Mouse (Mus musculus) gastrocnemius, postnatal 4 days (tissue): ENCODE results near the gene Marcks. TPM values are rescaled to one million over a fixed set of nuclear protein-coding genes. Genes with fewer than 3 reads are reported as not detected.
"Not testable (repeated sequence)": the region's sequence is repeated elsewhere in the genome, so short reads cannot be mapped to it uniquely, and the experiment has no call there.

Source experiments
- DNase-seq, 2 experiments: peaks; one replicate each; pipeline ENCODE4 v3.0.0; 2021 to 2022; ENCODE audit warnings: low spot score in 2 of 2, mixed read lengths in 2 of 2
- total RNA-seq, 2 experiments: library from RNA; stranded (reverse); gene quantifications; 2 replicates each; pipeline ENCODE4 v1.2.3; 2021

The Marcks gene
- total RNA-seq, 2 experiments from 2014 or later: 274 to 289 TPM

DNA sequence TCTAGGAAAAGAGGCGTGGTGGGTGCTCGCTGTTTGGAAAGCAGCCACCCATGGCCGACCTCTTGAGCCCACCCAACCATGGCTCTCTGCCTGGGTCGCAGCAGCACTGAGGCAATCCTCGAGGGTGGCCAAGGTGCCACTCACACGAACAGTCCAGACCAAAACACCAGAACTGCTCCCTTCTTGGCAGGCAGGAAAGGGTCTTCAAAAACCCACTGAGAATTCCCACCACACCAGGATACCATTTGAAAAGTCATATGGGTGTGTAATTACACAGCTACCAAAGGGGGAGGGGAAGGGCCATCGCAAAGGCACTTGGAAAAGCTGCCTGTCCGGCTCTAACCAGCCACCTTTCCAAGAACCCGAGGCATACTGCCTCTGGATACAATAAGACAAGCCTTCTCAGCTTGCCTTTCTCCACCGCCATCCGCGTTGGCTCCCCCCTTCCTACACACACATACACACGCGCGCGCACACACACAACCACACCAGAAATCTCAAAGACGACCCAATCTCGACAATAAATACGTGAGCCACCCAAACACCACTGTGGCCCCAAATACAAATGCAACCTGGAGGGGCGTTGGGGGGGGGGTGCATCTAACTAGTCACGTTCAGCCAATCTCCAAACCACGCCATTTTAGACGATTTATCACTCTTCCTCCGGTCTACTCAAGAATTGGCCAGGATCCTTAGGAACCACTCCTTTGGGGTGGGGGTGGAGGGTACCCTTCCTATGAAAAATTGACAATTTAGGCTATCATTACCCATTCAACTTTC is 999 bp downstream of the Marcks start:
- peak; percentile 29 to 70 for DNase-seq

DNA sequence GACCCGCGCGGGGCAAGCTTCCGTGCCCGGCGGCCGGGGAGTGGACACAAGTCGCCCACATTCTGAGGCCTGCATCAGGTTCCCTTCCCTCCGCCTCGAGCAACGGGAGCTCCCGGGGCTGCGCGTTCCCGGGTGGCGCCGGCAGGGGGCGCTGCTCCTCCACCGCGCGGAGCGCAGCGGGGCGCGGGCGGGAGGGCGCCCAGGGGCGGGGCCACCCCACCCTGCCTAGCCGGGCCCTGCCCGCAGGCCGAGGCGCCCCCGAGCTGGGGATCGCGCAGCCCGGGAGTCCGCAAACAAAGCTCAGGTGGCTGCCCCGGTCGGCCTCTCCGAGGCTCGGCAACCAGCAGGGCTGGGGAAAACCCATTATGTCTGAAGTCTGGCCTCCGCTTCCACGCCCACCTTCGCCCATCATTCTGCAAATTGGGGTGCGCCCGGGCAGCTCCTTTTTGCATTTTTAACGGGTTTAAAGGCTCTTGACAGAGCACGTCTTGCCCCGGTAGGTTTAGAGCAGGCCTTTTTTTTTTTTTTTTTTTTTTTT is 1.7 kb downstream of the Marcks start:
- peak; percentile 93 to 97 for DNase-seq

- DNase-seq: peak; percentile 42 to 58
Observed at GRCm38 (mm10) chr10:37135951-37136751, 2.6 kb downstream of the Marcks start.

- no peak for DNase-seq
Observed at GRCm38 (mm10) chr10:37133876-37134708, 4.6 kb downstream of the Marcks start.

- DNase-seq: no peak
Observed at GRCm38 (mm10) chr10:37132671-37133070, 6.0 kb downstream of the Marcks start.

DNA sequence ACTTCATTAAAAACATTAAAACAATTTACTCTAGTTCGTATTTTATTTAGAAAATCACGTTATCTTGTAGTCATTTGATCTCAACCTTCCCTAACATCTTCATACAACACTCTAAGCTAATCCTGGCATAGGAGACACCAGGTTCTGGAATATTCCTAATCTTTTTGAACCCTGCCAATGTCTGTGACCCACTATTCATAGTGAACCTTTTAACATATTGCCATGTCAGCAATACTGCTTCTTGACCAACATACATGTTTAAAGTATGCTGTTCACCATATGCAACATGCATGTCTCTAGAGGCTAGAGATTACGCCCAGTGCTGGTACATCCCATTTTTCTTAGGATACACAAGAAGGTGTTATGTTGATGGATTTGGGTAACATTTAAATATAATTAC is 9.1 kb downstream of the Marcks start:
- DNase-seq: no peak

DNA sequence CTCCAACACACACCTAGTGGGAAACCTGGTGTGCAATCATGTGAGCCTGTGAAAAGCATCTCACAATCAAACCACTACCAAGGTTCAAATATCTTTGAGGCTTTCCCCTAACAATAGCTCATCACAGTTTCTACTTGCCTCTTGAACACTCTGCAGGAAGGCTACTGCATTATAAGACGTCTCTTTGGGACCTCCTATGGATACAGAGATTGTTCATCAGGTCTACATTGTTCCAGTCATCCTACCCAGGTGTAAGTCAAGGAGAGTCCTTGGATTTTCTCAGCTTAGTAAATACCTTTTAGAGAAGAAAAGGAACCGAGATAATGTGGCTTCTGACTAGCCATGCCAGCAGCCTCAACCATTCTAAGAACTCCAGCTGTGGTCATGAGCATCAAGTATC is 23.4 kb downstream of the Marcks start:
- no peak for DNase-seq

GRCm38 (mm10) chr10:37112812-37113211 is 25.9 kb downstream of the Marcks start:
- DNase-seq: no peak

DNA sequence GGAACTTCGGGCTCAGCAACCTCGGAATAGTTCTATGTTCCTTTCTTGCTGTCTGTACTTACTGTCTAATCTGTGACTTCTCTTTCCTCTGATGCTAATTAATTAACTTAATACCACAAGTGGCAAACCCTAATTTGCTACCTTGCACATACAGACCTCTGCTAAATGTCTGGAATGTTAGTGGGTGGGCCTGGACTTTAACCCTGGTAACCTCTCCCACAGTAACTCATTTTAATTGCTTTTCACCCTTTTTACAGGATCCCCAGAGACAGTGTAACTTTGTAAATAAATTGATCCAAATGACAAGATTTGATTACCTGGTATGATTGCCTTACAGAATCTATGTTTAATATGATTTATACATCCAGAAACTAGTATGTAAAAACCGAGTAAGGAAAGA is 26.4 kb downstream of the Marcks start:
- DNase-seq: no peak

- no peak for DNase-seq
Observed at GRCm38 (mm10) chr10:37111432-37111831, 27.3 kb downstream of the Marcks start.

DNA sequence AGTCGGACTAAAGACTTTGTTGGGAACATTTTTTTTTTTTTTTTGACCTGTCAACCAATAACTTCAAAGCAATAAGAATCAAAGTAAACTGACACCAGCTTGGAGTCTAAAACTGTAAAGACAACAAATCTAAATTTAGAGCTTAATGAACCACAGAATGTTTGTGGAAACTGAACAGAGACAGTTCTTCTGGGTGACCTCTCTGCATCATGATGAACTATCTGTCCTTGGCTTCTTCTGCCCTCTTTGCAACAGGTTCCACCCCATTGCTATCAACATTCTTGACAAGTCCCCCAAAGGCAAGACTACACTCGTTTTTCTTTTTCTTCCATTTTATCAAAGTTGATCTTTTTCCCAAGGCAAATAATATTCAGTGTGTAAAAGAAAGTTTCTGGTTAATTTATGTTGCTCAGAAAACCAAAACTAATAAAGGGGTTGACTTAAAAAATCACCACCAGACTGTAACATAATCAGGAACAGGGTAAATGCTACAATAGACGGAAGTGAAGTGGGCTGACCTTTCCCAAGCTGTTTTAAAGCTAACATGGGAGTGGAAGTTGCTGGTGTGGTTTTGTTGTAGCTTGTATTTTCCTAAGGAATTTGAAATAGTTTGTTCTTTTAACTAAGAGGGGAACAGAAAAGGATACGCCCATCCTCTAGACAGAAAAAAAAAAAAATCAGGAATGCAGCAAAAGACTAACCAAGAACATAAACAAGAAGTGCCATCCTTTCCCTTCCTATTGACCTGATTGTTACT is 31.7 kb downstream of the Marcks start:
- DNase-seq: no peak

- no peak for DNase-seq
Observed at GRCm38 (mm10) chr10:37106303-37106702, 32.4 kb downstream of the Marcks start.

DNA sequence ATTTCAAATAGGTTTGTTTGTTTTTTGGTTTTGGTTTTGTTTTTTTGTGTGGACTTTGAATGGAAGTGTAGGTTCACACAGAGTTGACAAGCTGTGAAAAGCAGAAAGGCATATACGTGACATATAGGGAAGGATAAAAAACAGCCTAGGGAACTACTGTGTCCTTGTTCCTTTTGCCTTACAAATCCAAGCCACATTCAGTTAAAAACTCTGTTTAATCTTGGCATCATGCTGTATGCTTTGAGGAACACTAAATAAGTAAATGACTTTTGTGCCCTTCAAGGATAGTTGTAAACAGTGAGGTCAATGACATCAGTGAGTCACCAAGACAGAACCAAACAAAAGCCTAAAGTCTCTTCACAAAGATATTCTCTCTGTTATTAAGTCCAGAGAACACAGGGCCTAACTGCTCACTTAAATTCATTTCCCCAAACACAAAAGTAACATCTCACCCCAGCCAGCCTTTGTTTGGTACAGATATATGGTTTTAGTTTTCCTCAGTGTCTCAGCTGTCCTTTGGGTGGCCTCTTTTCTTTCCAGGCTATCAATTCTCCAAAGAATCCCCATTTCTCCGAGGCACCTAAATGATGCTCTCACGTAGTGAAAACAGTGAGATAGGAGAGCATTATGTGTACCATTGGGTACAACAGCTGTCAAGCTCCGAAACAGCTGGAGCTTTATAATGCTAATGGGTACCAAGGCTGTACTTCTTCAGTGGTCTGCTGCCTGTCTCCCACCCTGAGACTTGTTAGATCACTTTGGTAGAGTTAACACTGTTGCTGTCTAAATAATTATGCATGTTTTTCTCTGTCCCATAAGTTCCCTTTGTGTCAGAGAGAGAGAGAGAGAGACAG is 36.3 kb downstream of the Marcks start:
- no peak for DNase-seq

GRCm38 (mm10) chr10:37101733-37102132 is 37.0 kb downstream of the Marcks start:
- DNase-seq: no peak

GRCm38 (mm10) chr10:37096529-37096928 is 42.2 kb downstream of the Marcks start:
- no peak for DNase-seq

- DNase-seq: no peak
Observed at GRCm38 (mm10) chr10:37095803-37096202, 42.9 kb downstream of the Marcks start.

GRCm38 (mm10) chr10:37093306-37093705 is 45.4 kb downstream of the Marcks start:
- no peak for DNase-seq

DNA sequence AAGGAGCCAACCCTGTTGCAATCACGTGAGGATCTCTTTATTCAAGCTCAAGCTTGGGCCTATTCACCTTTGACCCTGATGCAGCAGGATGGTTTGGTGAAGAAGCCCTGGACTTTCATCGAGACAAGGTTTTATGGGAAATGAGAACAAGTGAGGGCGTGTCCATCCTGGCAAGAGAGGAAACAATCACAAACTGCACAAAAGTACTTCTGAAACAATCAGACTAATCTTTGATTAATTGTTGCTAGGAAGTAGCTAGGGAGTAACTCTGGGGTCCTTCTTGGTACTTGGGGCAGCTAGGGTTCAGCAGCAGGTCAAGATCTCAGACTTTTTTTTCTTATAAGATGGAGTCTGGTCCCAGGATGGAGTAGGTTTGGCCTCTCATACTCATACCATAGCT is 48.3 kb downstream of the Marcks start:
- no peak for DNase-seq

- DNase-seq: not testable (repeated sequence)
Observed at GRCm38 (mm10) chr10:37084071-37084470, 54.6 kb downstream of the Marcks start.
